Mouse (Mus musculus): ENCODE results near the gene Ssbp4. TPM values are rescaled to one million over a fixed set of nuclear protein-coding genes. Genes with fewer than 3 reads are reported as not detected.
A peak's percentile ranks its signal among the peaks of the same experiment; 100 is the strongest.
"Not testable (repeated sequence)": the region's sequence is repeated elsewhere in the genome, so short reads cannot be mapped to it uniquely, and the experiment has no call there.

Ssbp4 gene
- polyA plus RNA-seq, 1 experiment from 2014 or later, result 122 TPM

- Histone ChIP-seq H3K36me3 (peaks cover 26% of the 10 kb centered on the region), H3K27me3 (no peaks in the 10 kb centered on the region), H3K4me3 (no peak overlapping the region), H3K9me3 (no peaks in the 10 kb centered on the region), H3K4me2 (no peak overlapping the region), H3K9ac (no peak overlapping the region), H3K4me1 (peaks cover 76% of the 10 kb centered on the region), H3K27ac (no peak overlapping the region)
- no peak for ATAC-seq (ENCODE audit: borderline replicate concordance, extremely low read depth, low FRiP score, low TSS enrichment)
- 94% methylated on average over 18 of the region's 18 CpGs for WGBS
These were observed 12.5 kb downstream of the Ssbp4 start for GRCm38 (mm10) chr8:70596216-70596615.

GRCm38 (mm10) chr8:70595811-70596210, 12.9 kb downstream of the Ssbp4 start:
- Histone ChIP-seq H3K27me3 (no peaks in the 10 kb centered on the region), H3K36me3 (peaks cover 29% of the 10 kb centered on the region), H3K4me1 (peaks cover 72% of the 10 kb centered on the region), H3K27ac (no peak overlapping the region), H3K4me2 (peak overlapping the region; percentile 96), H3K4me3 (no peak overlapping the region; the same call in 1 of the 2 replicates), H3K9ac (no peak overlapping the region), H3K9me3 (no peaks in the 10 kb centered on the region)
- 87% methylated on average over 12 of the region's 12 CpGs for WGBS
- no peak for ATAC-seq (ENCODE audit: borderline replicate concordance, extremely low read depth, low FRiP score, low TSS enrichment)

GRCm38 (mm10) chr8:70594621-70595564, 13.8 kb downstream of the Ssbp4 start:
- Histone ChIP-seq H3K27me3 (no peaks in the 10 kb centered on the region), H3K4me3 (peak overlapping the region; percentile 72), H3K27ac (peak overlapping the region; percentile 85), H3K4me2 (peak overlapping the region; percentile 96), H3K9ac (peak overlapping the region; percentile 63), H3K36me3 (peaks cover 34% of the 10 kb centered on the region), H3K9me3 (no peaks in the 10 kb centered on the region), H3K4me1 (peaks cover 62% of the 10 kb centered on the region)
- no peak for ATAC-seq (ENCODE audit: borderline replicate concordance, extremely low read depth, low FRiP score, low TSS enrichment)
- 8% methylated on average over 81 of the region's 82 CpGs for WGBS

- Histone ChIP-seq H3K36me3 (peaks cover 42% of the 10 kb centered on the region), H3K27me3 (no peaks in the 10 kb centered on the region), H3K4me2 (peak within 1 kb of the TSS; percentile 96), H3K9me3 (no peaks in the 10 kb centered on the region), H3K27ac (peak within 1 kb of the TSS; percentile 85), H3K4me3 (peak within 1 kb of the TSS; percentile 72), H3K4me1 (peaks cover 54% of the 10 kb centered on the region), H3K9ac (peak within 1 kb of the TSS; percentile 63)
- under 1% methylated on average over 39 of the region's 40 CpGs for WGBS
- ATAC-seq (ENCODE audit: borderline replicate concordance, extremely low read depth, low FRiP score, low TSS enrichment), result peak; percentile 90
These were observed 14.6 kb downstream of the Ssbp4 start, which contains the start of gene Isyna1 for GRCm38 (mm10) chr8:70593961-70594609. Isyna1 (plus strand) TSS chr8:70594373.

- H3K9ac ChIP-seq, result no peak overlapping the region
- ATAC-seq (ENCODE audit: borderline replicate concordance, extremely low read depth, low FRiP score, low TSS enrichment), result no peak
- H3K36me3 ChIP-seq, result peaks cover 49% of the 10 kb centered on the region
- H3K4me1 ChIP-seq, result peaks cover 45% of the 10 kb centered on the region
- H3K9me3 ChIP-seq, result no peaks in the 10 kb centered on the region
- peak overlapping the region; percentile 72; the same call in 1 of the 2 replicates for H3K4me3 ChIP-seq
- no peaks in the 10 kb centered on the region for H3K27me3 ChIP-seq
- 46% methylated on average over 8 of the region's 8 CpGs for WGBS
- H3K27ac ChIP-seq, result peak overlapping the region; percentile 85
- H3K4me2 ChIP-seq, result peak overlapping the region; percentile 96
These were observed 15.5 kb downstream of the Ssbp4 start for GRCm38 (mm10) chr8:70593173-70593572.

- ATAC-seq (ENCODE audit: borderline replicate concordance, extremely low read depth, low FRiP score, low TSS enrichment), result no peak
- Histone ChIP-seq H3K36me3 (peaks cover 56% of the 10 kb centered on the region), H3K4me3 (no peak overlapping the region), H3K27ac (no peak overlapping the region), H3K4me1 (peaks cover 29% of the 10 kb centered on the region), H3K4me2 (no peak overlapping the region), H3K9ac (no peak overlapping the region), H3K27me3 (no peaks in the 10 kb centered on the region), H3K9me3 (no peaks in the 10 kb centered on the region)
- WGBS, result 84% methylated on average over 12 of the region's 12 CpGs
These were observed 17.1 kb downstream of the Ssbp4 start for GRCm38 (mm10) chr8:70591569-70591968.

- 92% methylated on average over 4 of the region's 4 CpGs for WGBS
- H3K36me3 ChIP-seq, result peaks cover 77% of the 10 kb centered on the region
These were observed 20.7 kb downstream of the Ssbp4 start for GRCm38 (mm10) chr8:70587955-70588354.

GRCm38 (mm10) chr8:70585258-70585652, 23.4 kb downstream of the Ssbp4 start:
- Histone ChIP-seq H3K4me2 (no peak overlapping the region), H3K27ac (no peak overlapping the region), H3K9me3 (no peaks in the 10 kb centered on the region), H3K27me3 (no peaks in the 10 kb centered on the region), H3K4me1 (no peaks in the 10 kb centered on the region; the same call in 1 of the 2 replicates), H3K4me3 (no peak overlapping the region), H3K36me3 (peaks cover 87% of the 10 kb centered on the region), H3K9ac (no peak overlapping the region)
- WGBS, result 37% methylated on average over 7 of the region's 7 CpGs
- peak; percentile 61; the same call in 1 of the 2 replicates for ATAC-seq (ENCODE audit: borderline replicate concordance, extremely low read depth, low FRiP score, low TSS enrichment)

More at GRCm38 (mm10) chr8:70587955-70588354, 20.7 kb downstream of the Ssbp4 start:
- not testable (repeated sequence) for H3K4me1 ChIP-seq; H3K27ac ChIP-seq; H3K4me2 ChIP-seq; H3K9ac ChIP-seq; H3K9me3 ChIP-seq; H3K27me3 ChIP-seq; ATAC-seq (ENCODE audit: borderline replicate concordance, extremely low read depth, low FRiP score, low TSS enrichment); H3K4me3 ChIP-seq

GRCm38 (mm10) chr8:70584606-70585257, 23.9 kb downstream of the Ssbp4 start:
- no peak overlapping the region for H3K27ac ChIP-seq
- no peaks in the 10 kb centered on the region; the same call in 1 of the 2 replicates for H3K4me1 ChIP-seq
- peaks cover 87% of the 10 kb centered on the region for H3K36me3 ChIP-seq
- no peak for ATAC-seq (ENCODE audit: borderline replicate concordance, extremely low read depth, low FRiP score, low TSS enrichment)
- H3K27me3 ChIP-seq, result no peaks in the 10 kb centered on the region
- no peak overlapping the region for H3K4me2 ChIP-seq
- no peaks in the 10 kb centered on the region for H3K9me3 ChIP-seq
- H3K9ac ChIP-seq, result no peak overlapping the region
- WGBS, result 85% methylated on average over 9 of the region's 9 CpGs
- no peak overlapping the region for H3K4me3 ChIP-seq

- peaks cover 84% of the 10 kb centered on the region for H3K36me3 ChIP-seq
These were observed 24.9 kb downstream of the Ssbp4 start for GRCm38 (mm10) chr8:70583476-70584387.

GRCm38 (mm10) chr8:70577207-70577606, 31.5 kb downstream of the Ssbp4 start:
- WGBS, result 94% methylated on average over 3 of the region's 3 CpGs
- Histone ChIP-seq H3K36me3 (peaks cover 36% of the 10 kb centered on the region), H3K9ac (no peak overlapping the region), H3K27me3 (no peaks in the 10 kb centered on the region), H3K27ac (no peak overlapping the region), H3K4me1 (no peaks in the 10 kb centered on the region), H3K9me3 (no peaks in the 10 kb centered on the region), H3K4me3 (no peak overlapping the region), H3K4me2 (no peak overlapping the region)
- ATAC-seq (ENCODE audit: borderline replicate concordance, extremely low read depth, low FRiP score, low TSS enrichment), result no peak

More at GRCm38 (mm10) chr8:70583476-70584387, 24.9 kb downstream of the Ssbp4 start:
- Histone ChIP-seq H3K4me1 (no peaks in the 10 kb centered on the region; the same call in 1 of the 2 replicates), H3K4me3 (no peak overlapping the region), H3K9me3 (no peaks in the 10 kb centered on the region), H3K27me3 (no peaks in the 10 kb centered on the region), H3K27ac (no peak overlapping the region), H3K9ac (no peak overlapping the region), H3K4me2 (no peak overlapping the region)
- 89% methylated on average over 18 of the region's 18 CpGs for WGBS
- no peak for ATAC-seq (ENCODE audit: borderline replicate concordance, extremely low read depth, low FRiP score, low TSS enrichment)

Data from lung, embryonic 15.5 days (tissue).